Mouse (Mus musculus) ovary, postnatal 14 days (tissue): ENCODE results near the gene Ap4m1.

ENCODE experiments used
- DNase-seq: peaks from one replicate; pipeline ENCODE4 v3.0.0; 2022; ENCODE audit warnings: low spot score

Gene Ap4m1

GRCm38 (mm10) chr5:138171695-138172491 is at the start of gene Ap4m1, which contains the start of gene Mcm7:
Gene Ap4m1, plus strand, starts transcription at chr5:138172002.
Gene Mcm7, minus strand, starts transcription at chr5:138172422.
- peak; percentile 98 for DNase-seq

DNA sequence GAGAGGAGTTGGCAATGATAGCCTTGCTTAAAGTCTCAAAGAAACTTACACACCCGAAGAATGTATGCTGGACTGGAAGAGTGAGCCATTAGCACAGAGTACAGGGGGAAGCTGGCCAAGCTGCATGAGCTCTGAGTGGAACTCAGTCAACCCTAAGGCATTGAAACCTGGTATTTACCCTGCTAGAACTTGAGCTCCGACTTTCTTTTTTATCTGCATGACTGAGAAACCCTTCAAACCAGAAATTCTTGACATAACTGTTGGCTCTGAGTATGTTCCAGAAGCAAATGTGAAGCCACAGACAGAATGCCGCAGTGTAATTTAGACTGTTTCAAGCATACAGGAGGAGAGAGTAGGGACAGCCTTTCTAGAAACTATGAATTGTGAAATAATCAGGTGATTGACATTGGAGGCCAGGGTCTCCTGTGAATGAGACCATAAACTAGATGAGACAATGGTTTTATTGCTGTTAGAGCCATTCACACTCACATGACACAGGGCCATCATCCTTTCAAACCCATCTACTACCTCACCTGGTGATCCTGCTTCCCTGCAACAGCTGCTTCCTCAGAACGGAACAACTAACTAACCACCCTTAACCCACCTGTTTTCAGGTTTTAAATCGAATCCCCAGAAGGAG is 39.3 kb upstream of the Ap4m1 start:
- no peak for DNase-seq

DNA sequence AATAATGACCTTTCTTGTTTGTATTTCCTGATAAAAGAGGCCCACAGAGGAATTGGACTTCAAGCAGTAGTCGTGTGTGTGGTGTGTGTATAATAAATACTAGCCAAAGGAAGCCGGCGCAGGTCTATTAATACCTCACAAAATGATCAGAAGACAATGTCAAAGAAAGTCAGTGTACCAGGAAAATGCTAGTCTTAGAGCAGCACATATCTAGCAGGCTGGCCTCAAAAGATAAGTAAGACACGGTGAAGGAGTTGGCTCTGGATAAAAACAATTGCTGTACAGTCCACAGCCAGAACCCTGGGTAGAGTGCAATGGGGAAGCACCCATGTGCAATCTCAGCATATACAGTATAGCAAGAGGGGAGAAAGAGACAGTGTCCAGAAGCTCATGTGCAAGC is 34.5 kb upstream of the Ap4m1 start:
- no peak for DNase-seq

DNA sequence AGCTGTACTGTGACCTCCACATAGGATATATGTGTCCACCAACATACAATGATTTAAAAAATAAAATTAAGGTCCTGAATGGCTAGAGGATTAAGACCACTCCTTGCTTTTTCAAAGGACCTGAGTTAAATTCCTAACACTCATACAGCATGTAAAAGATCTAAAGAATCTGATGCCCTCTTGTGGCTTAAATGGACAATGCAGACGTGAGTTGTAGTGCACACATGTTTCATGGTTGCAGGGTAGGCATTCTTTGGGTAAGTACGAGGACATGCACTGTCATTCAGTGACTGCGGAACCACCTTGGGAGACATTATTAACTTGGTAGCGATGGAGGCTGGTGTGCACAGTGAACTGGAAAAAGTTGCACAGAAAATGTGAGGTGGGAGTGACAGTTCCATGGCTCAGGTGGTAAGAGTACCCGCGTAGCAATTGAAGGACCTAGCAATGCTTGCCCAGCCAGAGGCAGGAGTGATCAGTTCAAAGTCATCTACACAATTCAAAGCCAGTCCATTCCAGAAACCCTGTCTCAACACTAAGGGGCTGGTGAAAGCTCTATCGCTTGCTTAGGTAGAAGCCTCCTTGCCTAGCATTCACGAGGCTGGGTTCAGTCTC is 33.8 kb upstream of the Ap4m1 start:
- DNase-seq: peak; percentile 41

- no peak for DNase-seq
These were observed 33.2 kb upstream of the Ap4m1 start for GRCm38 (mm10) chr5:138138585-138138984.

DNA sequence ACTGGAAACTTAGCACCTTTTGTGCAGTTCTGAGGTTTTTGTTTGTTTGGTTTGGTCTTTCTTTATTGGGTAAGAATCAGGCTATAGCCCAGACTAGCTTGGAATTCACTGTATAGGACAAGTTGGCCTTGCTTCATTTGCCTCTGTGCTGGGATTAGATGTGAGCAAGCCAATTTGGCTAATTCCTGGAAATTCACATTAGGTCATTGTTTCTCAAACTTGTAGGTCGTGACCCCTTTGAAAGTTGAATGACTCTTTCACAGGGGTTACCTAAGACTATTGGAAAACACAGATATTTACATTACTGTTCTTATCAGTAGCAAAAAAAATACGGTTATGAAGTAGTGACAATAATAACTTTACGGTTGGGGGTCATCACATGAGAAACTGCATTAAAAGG is 17.4 kb upstream of the Ap4m1 start:
- DNase-seq: no peak

DNA sequence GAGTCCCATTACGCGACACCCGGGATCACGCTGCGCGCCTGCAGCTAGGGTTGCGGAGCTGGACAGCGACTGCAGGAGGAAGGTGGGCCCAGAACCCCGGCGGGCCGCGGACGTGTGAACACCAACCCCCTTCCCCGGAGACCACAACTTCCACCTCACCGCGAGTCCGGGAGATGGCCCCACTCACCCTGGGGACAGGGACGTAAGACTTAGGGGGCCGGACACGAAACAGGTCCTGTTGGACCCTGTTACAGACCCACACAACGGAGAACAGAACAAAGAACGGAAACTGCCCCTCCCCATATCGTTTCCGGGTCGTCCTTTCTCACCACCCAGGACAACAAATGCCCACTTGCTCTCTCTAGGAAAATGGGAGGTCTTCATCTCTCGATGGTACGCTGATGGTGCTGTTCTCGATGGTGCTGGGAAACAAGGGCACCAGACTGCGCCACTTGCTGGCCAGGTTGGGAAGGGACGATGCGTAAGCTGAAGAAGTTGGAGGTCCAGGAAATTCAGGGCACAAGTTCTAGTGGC is 16.3 kb upstream of the Ap4m1 start, which contains the start of gene Zfp113:
Gene Zfp113 (minus strand): TSS at position 302 of the 534 bp plus-strand sequence.
- peak; percentile 80 for DNase-seq

- DNase-seq: no peak
These were observed 11.5 kb upstream of the Ap4m1 start for GRCm38 (mm10) chr5:138160224-138160762.

DNA sequence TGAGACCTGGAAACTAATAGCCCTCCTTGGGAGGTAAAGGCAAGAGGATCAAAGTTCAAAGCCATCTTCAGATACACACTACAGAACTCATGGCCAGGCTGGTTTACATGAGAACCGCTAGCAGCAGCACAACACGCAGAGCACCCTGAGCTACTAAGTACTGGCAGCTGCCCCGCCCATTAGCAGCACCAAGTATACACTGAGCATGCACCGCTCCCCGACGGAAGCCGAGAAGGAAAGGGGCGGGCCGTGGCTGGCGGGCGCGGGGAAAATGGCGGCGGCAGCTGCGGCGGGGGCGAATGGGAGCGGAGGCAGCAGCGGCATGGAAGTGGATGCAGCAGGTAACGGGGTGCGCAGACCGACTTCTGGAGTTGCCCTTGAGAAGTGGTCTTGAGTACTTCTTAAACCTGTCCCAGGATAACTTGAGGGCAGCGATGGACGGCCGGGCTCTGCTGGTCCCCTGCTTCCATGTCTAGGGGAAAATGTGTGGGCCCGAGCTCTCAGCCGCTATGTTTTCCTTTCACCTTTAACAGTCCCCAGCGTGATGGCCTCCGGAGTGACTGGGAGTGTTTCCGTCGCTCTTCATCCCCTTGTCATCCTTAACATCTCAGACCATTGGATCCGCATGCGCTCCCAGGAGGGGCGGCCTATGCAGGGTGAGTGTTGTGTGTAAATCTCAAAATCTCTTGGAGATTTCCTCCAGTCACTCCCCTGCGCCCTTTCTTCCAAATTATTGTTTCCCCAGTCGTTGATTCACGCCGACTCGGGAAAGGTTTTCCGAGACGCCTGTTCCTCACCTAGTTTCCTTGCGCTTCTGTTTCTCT is 10.7 kb upstream of the Ap4m1 start, which contains the start of gene Cops6:
Gene Cops6 (plus strand): TSS at position 230 of the 824 bp plus-strand sequence.
- DNase-seq: peak; percentile 91

- DNase-seq: no peak
These were observed 8.8 kb upstream of the Ap4m1 start for GRCm38 (mm10) chr5:138163046-138163445.

DNA sequence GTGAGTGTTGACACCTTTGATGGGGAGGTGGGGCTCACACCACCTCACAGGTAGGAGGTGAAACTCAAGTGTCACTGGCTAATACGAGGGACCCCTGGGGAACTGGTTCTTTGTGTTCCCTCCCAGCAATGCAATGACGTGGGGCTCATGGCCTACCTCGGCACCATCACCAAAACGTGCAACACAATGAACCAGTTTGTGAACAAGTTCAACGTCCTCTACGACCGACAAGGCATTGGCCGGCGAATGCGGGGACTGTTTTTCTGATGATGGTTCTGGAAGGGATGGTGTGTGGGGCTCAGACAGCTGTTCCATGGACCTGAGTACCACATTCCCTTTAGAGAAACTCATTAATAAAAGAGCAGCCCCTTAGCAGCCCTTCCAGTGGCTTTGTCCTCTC is 8.2 kb upstream of the Ap4m1 start:
- no peak for DNase-seq

GRCm38 (mm10) chr5:138165594-138165993 is 6.2 kb upstream of the Ap4m1 start:
- no peak for DNase-seq

GRCm38 (mm10) chr5:138170936-138171561 is 753 bp upstream of the Ap4m1 start:
- DNase-seq: peak; percentile 95

DNA sequence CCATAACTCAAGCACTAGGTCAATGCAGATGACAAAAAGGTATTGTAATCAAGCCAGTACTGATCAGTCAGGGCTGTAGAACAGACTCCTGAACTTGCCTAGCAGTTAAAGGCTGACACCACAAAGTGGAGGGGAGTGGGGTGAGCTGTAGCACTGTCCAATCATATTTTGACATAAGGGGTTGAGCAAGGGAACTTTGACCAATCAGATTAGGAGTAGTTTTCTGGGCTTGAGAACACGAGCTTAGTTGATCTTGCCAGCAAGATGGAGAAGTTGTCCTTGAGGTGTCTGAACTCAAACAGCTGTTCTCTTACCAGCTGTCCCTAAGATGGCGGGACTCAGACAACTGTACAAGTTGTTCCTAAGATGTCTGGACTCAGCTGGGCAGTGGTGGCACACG is 1.4 kb downstream of the Ap4m1 start:
- no peak for DNase-seq

GRCm38 (mm10) chr5:138186950-138187638 is 15.3 kb downstream of the Ap4m1 start, which contains the start of the genes Taf6 and Cnpy4:
Gene Taf6, minus strand, starts transcription at chr5:138187451.
Gene Cnpy4, plus strand, starts transcription at chr5:138187485.
- peak; percentile 71 for DNase-seq

DNA sequence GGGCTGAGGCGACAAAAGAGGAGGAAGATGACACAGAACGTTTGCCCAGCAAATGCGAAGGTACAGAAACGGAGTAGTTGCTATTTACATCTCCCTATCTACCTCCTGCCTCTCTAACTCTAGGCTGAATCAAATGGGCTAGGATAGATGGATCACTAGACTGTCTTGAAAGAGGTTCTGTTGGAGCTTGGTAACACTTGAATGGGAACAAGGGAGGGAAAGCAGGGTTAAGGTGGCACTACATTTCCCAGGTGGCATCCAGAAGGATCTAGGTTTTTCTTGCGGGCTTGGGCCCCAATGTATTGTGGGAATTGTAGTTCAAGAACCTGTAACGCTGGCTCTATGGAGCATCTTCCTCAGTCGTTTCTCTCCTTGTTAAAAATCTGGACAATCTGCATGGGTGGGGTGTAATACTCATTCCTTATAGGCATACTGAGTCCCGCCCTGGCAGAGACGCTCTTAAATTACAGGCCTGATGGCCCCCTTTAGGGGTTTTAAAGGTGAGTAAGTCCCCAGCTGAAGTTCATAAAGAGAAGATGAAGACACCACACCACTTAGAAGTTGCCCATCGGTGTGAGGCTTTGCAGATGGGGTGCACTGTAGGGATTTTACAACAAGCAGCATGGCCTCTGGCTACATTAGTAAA is 16.0 kb downstream of the Ap4m1 start:
- DNase-seq: peak; percentile 45

DNA sequence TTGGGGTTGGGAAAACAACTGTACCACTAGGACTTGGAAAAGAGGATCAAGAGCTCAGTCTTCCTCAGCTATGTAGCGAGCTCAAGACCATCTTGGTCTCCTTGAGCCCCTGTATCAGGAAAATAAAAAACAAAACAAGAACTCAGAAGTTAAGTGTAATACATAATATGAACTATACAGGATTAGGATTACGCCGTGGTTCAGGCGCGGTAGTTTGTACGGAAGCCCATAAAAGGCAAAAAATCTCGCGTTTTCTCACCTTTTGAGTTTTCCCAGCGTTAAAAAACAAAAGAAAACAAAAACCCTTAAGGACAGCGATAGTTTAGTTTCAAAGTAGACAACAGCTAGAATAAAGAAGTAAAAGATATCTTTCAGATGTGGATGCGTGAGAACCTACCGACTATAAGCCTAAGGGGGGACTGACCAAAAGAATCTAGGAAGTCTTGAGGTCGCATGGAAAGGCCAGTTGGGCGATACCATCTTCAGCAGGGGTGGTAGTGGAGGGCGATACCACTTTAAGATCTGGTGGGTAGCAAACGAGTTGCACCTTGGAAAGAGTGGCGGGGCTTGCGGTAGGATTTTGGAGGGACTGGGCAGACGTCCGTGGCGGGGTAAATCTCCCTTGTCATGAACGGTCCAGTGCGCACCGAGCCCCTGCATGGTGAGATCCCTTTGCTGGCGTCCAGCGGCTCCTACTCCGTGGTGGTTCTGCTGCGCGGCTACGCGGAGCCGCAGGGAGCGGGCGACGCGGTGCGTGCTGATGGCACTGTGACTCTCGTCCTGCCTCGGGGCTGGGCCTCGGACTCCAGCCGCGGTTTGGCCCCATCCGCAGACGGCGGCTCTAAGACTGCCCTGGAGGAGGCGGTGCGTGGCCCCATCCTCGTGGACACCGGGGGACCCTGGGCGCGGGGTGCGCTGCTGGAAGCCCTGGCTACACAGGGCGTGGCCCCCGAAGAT is 22.2 kb downstream of the Ap4m1 start, which contains the start of gene Mblac1:
Gene Mblac1 (plus strand): TSS at position 544 of the 957 bp plus-strand sequence.
- peak; percentile 79 for DNase-seq

DNA sequence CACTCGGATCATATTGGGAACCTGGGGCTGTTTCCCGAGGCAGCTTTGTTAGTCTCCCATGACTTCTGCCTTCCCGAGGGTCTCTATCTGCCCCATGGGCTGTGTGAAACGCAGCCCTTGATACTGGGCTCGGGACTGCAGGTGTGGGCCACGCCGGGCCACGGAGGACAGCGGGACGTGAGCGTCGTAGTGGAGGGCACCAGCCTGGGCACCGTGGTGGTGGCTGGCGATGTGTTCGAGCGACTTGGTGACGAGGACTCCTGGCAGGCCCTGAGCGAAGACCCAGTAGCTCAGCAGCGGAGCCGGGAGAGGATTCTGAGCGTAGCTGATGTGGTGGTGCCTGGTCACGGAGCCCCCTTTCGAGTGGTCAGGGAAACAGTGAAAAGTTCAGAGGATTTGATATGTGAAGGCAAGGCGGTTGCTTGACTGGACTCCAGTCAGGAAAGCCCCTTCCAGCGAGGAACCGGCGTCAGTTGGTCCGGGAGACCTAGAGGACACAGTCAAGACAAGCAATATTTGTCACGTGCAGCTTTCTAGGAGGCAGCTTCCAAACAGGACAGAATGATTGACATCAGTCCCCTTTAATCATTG is 23.0 kb downstream of the Ap4m1 start:
- peak; percentile 20 for DNase-seq
